Mouse (Mus musculus): ENCODE measurements around the gene Olfr1054. TPM values are rescaled to one million over a fixed set of nuclear protein-coding genes. Genes with fewer than 3 reads are reported as not detected.
"Not testable (repeated sequence)": the region's sequence is repeated elsewhere in the genome, so short reads cannot be mapped to it uniquely, and the experiment has no call there.

Gene Olfr1054
- not detected in 2 replicates for polyA plus RNA-seq (2014; fragmentation: Nextera tagmentation; extraction: Ambion mirVana)

DNA sequence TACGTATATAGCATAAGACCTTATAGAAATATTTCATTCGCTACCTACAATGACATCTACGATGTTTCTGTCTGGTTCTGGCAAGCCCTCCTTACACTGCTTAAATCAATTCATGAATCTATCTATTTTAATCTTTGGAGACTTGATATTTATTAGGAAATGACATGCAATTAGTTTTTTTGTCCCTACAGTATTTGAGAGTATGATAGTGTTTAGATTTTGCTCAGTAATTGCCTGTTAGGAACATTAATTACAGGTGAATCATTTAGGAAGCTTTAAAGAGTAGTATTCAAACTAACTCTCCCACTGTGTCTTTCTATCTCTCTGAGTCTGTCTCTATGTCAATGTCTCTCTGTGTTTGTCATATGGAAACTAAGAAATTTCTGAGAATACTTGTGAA lies at the start of gene Olfr1054:
Olfr1054 (minus strand) TSS at position 101 of the 400 bp plus-strand sequence.
- Histone ChIP-seq H3K36me3 (ENCODE audit: control insufficient read depth, insufficient read depth, low read length) (no peaks in the 10 kb centered on the region), H3K9ac (ENCODE audit: low read length) (no peak within 1 kb of the TSS), H3K27me3 (ENCODE audit: control insufficient read depth, insufficient read depth, low read length) (no peaks in the 10 kb centered on the region), H3K4me3 (ENCODE audit: low read depth, low read length) (no peak within 1 kb of the TSS), H3K9me3 (ENCODE audit: control insufficient read depth, low read length) (no peaks in the 10 kb centered on the region), H3K4me2 (ENCODE audit: low read depth, severe bottlenecking) (no peak within 1 kb of the TSS), H3K27ac (replicated peaks; ENCODE audit: low read depth, low read length) (no peak within 1 kb of the TSS), H3K4me1 (ENCODE audit: control insufficient read depth, insufficient read depth, low read length) (no peaks in the 10 kb centered on the region)
- ATAC-seq (ENCODE audit: insufficient number of reproducible peaks, low FRiP score, low TSS enrichment, low read depth) (no peak), DNase-seq (ENCODE audit: low spot score) (no peak)
- 92% methylated on average over 3 of the region's 3 CpGs for WGBS

DNA sequence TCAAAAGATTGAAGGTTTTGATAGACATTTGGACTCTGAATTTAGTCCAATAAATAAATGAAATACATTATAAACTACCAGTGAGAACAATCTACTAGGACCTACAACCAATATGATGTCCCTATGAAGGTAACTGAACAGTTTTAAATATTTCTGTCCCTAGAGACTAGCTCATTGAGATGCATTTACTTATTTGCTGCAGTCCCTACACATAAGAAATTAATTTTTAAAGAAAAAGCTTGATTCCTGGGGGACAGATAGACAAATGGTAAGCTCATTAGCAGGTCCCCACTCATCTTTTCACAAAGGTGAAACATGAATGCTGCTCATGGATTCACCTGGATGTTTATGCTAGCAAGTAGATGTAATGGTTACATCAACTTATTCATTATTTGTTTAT lies 43.1 kb upstream of the Olfr1054 start, which contains the start of gene Olfr1057:
Olfr1057 (minus strand) TSS at position 101 of the 400 bp plus-strand sequence.
- Histone ChIP-seq H3K4me2 (ENCODE audit: low read depth, severe bottlenecking) (no peak within 1 kb of the TSS), H3K9ac (ENCODE audit: low read length) (no peak within 1 kb of the TSS), H3K27ac (replicated peaks; ENCODE audit: low read depth, low read length) (no peak within 1 kb of the TSS), H3K36me3 (ENCODE audit: control insufficient read depth, insufficient read depth, low read length) (no peaks in the 10 kb centered on the region), H3K9me3 (ENCODE audit: control insufficient read depth, low read length) (no peaks in the 10 kb centered on the region), H3K4me3 (ENCODE audit: low read depth, low read length) (no peak within 1 kb of the TSS), H3K27me3 (ENCODE audit: control insufficient read depth, insufficient read depth, low read length) (no peaks in the 10 kb centered on the region), H3K4me1 (ENCODE audit: control insufficient read depth, insufficient read depth, low read length) (no peaks in the 10 kb centered on the region)
- ATAC-seq (ENCODE audit: insufficient number of reproducible peaks, low FRiP score, low TSS enrichment, low read depth) (no peak), DNase-seq (ENCODE audit: low spot score) (no peak)

DNA sequence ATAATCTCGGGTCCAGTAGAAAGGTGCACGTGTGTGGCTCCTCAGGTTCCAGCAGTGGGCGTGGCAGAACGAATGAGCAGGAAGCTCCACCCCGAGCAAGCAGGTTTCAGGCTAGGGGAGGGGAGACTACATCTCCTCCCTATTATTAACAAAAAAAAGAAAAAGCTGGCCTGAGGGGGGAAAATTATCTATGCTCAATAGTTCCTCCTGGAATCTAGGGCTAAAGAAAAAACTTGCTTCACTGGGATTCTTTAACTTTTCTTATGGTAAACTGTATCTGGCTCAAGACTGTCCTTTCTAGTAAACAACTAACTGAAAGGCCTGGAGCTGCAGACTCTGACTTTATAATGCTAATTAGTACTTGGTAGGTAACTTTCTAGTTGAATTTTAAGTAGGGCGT lies 31.1 kb upstream of the Olfr1054 start:
- not testable (repeated sequence) for DNase-seq (ENCODE audit: low spot score)
- 67% methylated on average over 1 of the region's 6 CpGs for WGBS

GRCm38 (mm10) chr2:86362369-86362768 lies 27.1 kb upstream of the Olfr1054 start, which contains the start of gene Olfr1056:
Olfr1056 (minus strand) TSS chr2:86362469.
- Histone ChIP-seq H3K4me1 (ENCODE audit: control insufficient read depth, insufficient read depth, low read length) (no peaks in the 10 kb centered on the region), H3K36me3 (ENCODE audit: control insufficient read depth, insufficient read depth, low read length) (no peaks in the 10 kb centered on the region), H3K27ac (replicated peaks; ENCODE audit: low read depth, low read length) (no peak within 1 kb of the TSS), H3K9me3 (ENCODE audit: control insufficient read depth, low read length) (no peaks in the 10 kb centered on the region), H3K9ac (ENCODE audit: low read length) (no peak within 1 kb of the TSS), H3K4me3 (ENCODE audit: low read depth, low read length) (no peak within 1 kb of the TSS), H3K27me3 (ENCODE audit: control insufficient read depth, insufficient read depth, low read length) (no peaks in the 10 kb centered on the region), H3K4me2 (ENCODE audit: low read depth, severe bottlenecking) (no peak within 1 kb of the TSS)
- no peak for ATAC-seq (ENCODE audit: insufficient number of reproducible peaks, low FRiP score, low TSS enrichment, low read depth)
- no peak for DNase-seq (ENCODE audit: low spot score)

More for the DNA sequence above, 31.1 kb upstream of the Olfr1054 start:
- H3K9ac ChIP-seq (ENCODE audit: low read length); H3K4me3 ChIP-seq (ENCODE audit: low read depth, low read length); H3K9me3 ChIP-seq (ENCODE audit: control insufficient read depth, low read length); H3K36me3 ChIP-seq (ENCODE audit: control insufficient read depth, insufficient read depth, low read length); ATAC-seq (ENCODE audit: insufficient number of reproducible peaks, low FRiP score, low TSS enrichment, low read depth); H3K27me3 ChIP-seq (ENCODE audit: control insufficient read depth, insufficient read depth, low read length); H3K27ac ChIP-seq (replicated peaks; ENCODE audit: low read depth, low read length); H3K4me1 ChIP-seq (ENCODE audit: control insufficient read depth, insufficient read depth, low read length); H3K4me2 ChIP-seq (ENCODE audit: low read depth, severe bottlenecking): not testable (repeated sequence)

- not testable (repeated sequence) for H3K27me3 ChIP-seq (ENCODE audit: control insufficient read depth, insufficient read depth, low read length); H3K4me3 ChIP-seq (ENCODE audit: low read depth, low read length); H3K4me1 ChIP-seq (ENCODE audit: control insufficient read depth, insufficient read depth, low read length); H3K9me3 ChIP-seq (ENCODE audit: control insufficient read depth, low read length); H3K9ac ChIP-seq (ENCODE audit: low read length); ATAC-seq (ENCODE audit: insufficient number of reproducible peaks, low FRiP score, low TSS enrichment, low read depth); H3K27ac ChIP-seq (replicated peaks; ENCODE audit: low read depth, low read length); H3K4me2 ChIP-seq (ENCODE audit: low read depth, severe bottlenecking); H3K36me3 ChIP-seq (ENCODE audit: control insufficient read depth, insufficient read depth, low read length); DNase-seq (ENCODE audit: low spot score)
- 94% methylated on average over 1 of the region's 1 CpGs for WGBS
These were observed 16.5 kb upstream of the Olfr1054 start for GRCm38 (mm10) chr2:86351751-86352150.

- H3K4me3 ChIP-seq (ENCODE audit: low read depth, low read length), result no peak within 1 kb of the TSS
- no peak within 1 kb of the TSS for H3K9ac ChIP-seq (ENCODE audit: low read length)
- H3K27ac ChIP-seq (replicated peaks; ENCODE audit: low read depth, low read length), result no peak within 1 kb of the TSS
- H3K27me3 ChIP-seq (ENCODE audit: control insufficient read depth, insufficient read depth, low read length), result no peaks in the 10 kb centered on the region
- H3K36me3 ChIP-seq (ENCODE audit: control insufficient read depth, insufficient read depth, low read length), result no peaks in the 10 kb centered on the region
- no peaks in the 10 kb centered on the region for H3K9me3 ChIP-seq (ENCODE audit: control insufficient read depth, low read length)
- H3K4me1 ChIP-seq (ENCODE audit: control insufficient read depth, insufficient read depth, low read length), result no peaks in the 10 kb centered on the region
- ATAC-seq (ENCODE audit: insufficient number of reproducible peaks, low FRiP score, low TSS enrichment, low read depth) (no peak), DNase-seq (ENCODE audit: low spot score) (no peak)
- H3K4me2 ChIP-seq (ENCODE audit: low read depth, severe bottlenecking), result no peak within 1 kb of the TSS
- 93% methylated on average over 5 of the region's 5 CpGs for WGBS
These were observed 15.0 kb upstream of the Olfr1054 start, which contains the start of gene Olfr1055 for GRCm38 (mm10) chr2:86350184-86350583. Olfr1055 (minus strand) TSS chr2:86350284.

DNA sequence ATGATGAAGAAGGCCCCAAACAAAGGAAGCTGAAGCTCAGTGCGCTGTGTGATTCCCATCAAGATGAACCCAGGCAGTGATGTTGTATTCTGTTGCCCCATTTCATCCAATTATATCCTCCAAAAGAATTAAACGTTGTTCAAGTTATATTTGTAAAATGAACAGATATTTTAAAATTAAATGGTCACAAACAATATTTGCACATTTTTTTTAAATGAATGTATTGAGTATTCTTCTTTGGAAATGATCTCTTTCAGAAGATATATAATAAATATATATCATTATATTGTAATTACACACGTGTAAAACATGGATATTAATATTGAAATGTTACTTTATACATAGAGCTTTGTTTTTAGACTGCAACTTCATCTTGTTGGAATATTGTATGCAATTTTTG lies 20.0 kb downstream of the Olfr1054 start, which contains the start of gene Olfr1053:
Olfr1053 (minus strand) TSS at position 101 of the 400 bp plus-strand sequence.
- Histone ChIP-seq H3K9me3 (ENCODE audit: control insufficient read depth, low read length) (no peaks in the 10 kb centered on the region), H3K27ac (replicated peaks; ENCODE audit: low read depth, low read length) (no peak within 1 kb of the TSS), H3K36me3 (ENCODE audit: control insufficient read depth, insufficient read depth, low read length) (no peaks in the 10 kb centered on the region), H3K4me2 (ENCODE audit: low read depth, severe bottlenecking) (no peak within 1 kb of the TSS), H3K9ac (ENCODE audit: low read length) (no peak within 1 kb of the TSS), H3K4me1 (ENCODE audit: control insufficient read depth, insufficient read depth, low read length) (no peaks in the 10 kb centered on the region), H3K27me3 (ENCODE audit: control insufficient read depth, insufficient read depth, low read length) (no peaks in the 10 kb centered on the region), H3K4me3 (ENCODE audit: low read depth, low read length) (no peak within 1 kb of the TSS)
- DNase-seq (ENCODE audit: low spot score) (no peak), ATAC-seq (ENCODE audit: insufficient number of reproducible peaks, low FRiP score, low TSS enrichment, low read depth) (no peak)
- WGBS, result 67% methylated on average over 3 of the region's 3 CpGs

GRCm38 (mm10) chr2:86292155-86292554 lies 43.1 kb downstream of the Olfr1054 start, which contains the start of gene Olfr1052:
Olfr1052 (plus strand) TSS chr2:86292455.
- Histone ChIP-seq H3K4me3 (ENCODE audit: low read depth, low read length) (no peak within 1 kb of the TSS), H3K27me3 (ENCODE audit: control insufficient read depth, insufficient read depth, low read length) (no peaks in the 10 kb centered on the region), H3K4me2 (ENCODE audit: low read depth, severe bottlenecking) (no peak within 1 kb of the TSS), H3K9me3 (ENCODE audit: control insufficient read depth, low read length) (no peaks in the 10 kb centered on the region), H3K9ac (ENCODE audit: low read length) (no peak within 1 kb of the TSS), H3K27ac (replicated peaks; ENCODE audit: low read depth, low read length) (no peak within 1 kb of the TSS), H3K36me3 (ENCODE audit: control insufficient read depth, insufficient read depth, low read length) (no peaks in the 10 kb centered on the region), H3K4me1 (ENCODE audit: control insufficient read depth, insufficient read depth, low read length) (no peaks in the 10 kb centered on the region)
- no peak for DNase-seq (ENCODE audit: low spot score)
- ATAC-seq (ENCODE audit: insufficient number of reproducible peaks, low FRiP score, low TSS enrichment, low read depth), result no peak

All from limb, embryonic 11.5 days (tissue).